8 mouse cellular contexts compared by ENCODE assay signal in the genomic region with DNA sequence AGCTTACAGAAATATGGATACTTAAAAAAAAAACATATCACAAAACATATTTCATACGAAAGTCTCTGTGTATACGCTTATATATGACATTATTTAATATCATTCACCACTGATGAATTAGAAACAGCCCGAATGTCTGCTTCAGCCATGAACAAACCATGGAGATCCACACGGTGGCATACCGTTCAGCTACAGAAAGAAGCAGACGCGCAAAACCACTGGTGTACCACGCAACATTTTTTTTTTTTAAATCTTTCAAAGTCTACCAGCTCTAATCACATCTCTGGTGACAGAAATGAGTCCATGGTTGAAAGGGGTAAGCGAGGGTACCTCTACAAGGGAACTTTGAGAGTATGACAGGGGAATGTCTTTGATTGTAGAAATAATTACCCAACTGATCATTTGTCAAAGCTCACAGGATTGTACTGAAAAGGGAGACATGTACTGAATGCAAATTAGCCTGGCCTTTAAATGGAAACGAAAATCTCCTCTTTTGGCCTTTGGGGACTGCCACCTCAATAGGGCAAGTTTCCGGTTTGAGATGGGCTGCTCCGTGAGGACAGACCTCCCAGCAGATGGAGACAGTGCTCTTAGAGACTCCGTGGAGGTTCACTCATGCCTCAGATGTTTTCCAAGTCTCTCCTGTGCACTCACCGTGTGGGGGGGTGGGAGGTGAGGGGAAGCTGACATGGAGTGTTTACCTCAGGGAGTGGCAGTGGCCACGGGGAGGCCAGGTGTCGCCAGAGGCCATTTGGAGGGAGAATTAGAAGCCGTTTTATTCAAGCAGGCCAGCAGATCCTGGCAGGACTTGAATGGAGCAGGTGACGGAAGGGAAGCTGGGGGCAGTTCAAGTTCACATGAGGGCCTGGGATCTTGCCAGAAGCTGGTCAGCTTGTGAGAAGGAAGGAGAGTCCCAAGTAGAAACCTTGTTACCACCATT.
DNase-seq lines count a peak whose midpoint lies in the region; ATAC-seq and TF ChIP-seq lines count a peak whose summit lies in the region.

No protein-coding gene starts in this region.

- peak; percentile 46; the same call in 1 of the 2 replicates for TF ChIP-seq CTCF in intestine, postnatal 0 days (IDR thresholded peaks at IDR 0.05; ENCODE audit: low read depth)

- no peaks in the 10 kb centered on the region for H3K27me3 ChIP-seq in forebrain, embryonic 11.5 days (ENCODE audit: control insufficient read depth, insufficient read depth, low read length)
- H3K27me3 ChIP-seq in intestine, postnatal 0 days (replicated peaks; ENCODE audit: control insufficient read depth, insufficient read depth, low read length) = no peaks in the 10 kb centered on the region

- no peak overlapping the region for H3K4me3 ChIP-seq in forebrain, embryonic 11.5 days (ENCODE audit: low read depth, low read length)
- no peak overlapping the region for H3K4me3 ChIP-seq in intestine, postnatal 0 days (ENCODE audit: low read depth, low read length)

- peaks cover 29% of the 10 kb centered on the region for H3K4me1 ChIP-seq in forebrain, embryonic 11.5 days (replicated peaks; ENCODE audit: control insufficient read depth, insufficient read depth, low read length)
- no peaks in the 10 kb centered on the region for H3K4me1 ChIP-seq in intestine, postnatal 0 days (replicated peaks; ENCODE audit: control insufficient read depth, insufficient read depth, low read length)

- no peaks in the 10 kb centered on the region for H3K9me3 ChIP-seq in forebrain, embryonic 11.5 days (ENCODE audit: control insufficient read depth, low read length)
- no peaks in the 10 kb centered on the region for H3K9me3 ChIP-seq in intestine, postnatal 0 days (ENCODE audit: control insufficient read depth)

- DNase-seq in gastrocnemius, adult 18-20 months (ENCODE audit: low spot score) = peak; percentile 40
- DNase-seq in gastrocnemius, adult 8-10 months (ENCODE audit: low spot score in 2 of 2) = no peak
- DNase-seq in adrenal gland, adult 8-10 months = peak; percentile 55
- DNase-seq in forebrain, embryonic 11.5 days (ENCODE audit: low spot score) = peak; percentile 68
- peak; percentile 56 to 66 for DNase-seq in lung, postnatal 4 days
- DNase-seq in layer of hippocampus, postnatal 36 days = no peak
- no peak for DNase-seq in retina, postnatal 1 day

- no peaks in the 10 kb centered on the region for H3K36me3 ChIP-seq in forebrain, embryonic 11.5 days (ENCODE audit: control insufficient read depth, insufficient read depth, low read length)
- H3K36me3 ChIP-seq in intestine, postnatal 0 days (ENCODE audit: control insufficient read depth, insufficient read depth) = no peaks in the 10 kb centered on the region; the same call in 1 of the 2 replicates

- no peak overlapping the region for H3K9ac ChIP-seq in forebrain, embryonic 11.5 days (ENCODE audit: low read length)
- 0 out of 2 replicates have a peak overlapping the region, but pooled peaks have one; percentile 11 for H3K9ac ChIP-seq in intestine, postnatal 0 days (ENCODE audit: low read depth, low read length)

- WGBS in forebrain, embryonic 11.5 days = 30% methylated on average over 18 of the region's 18 CpGs
- 58% methylated on average over 18 of the region's 18 CpGs for WGBS in intestine, postnatal 0 days

- peak overlapping the region; percentile 37; the same call in 1 of the 2 replicates for H3K4me2 ChIP-seq in forebrain, embryonic 11.5 days (ENCODE audit: low read depth, low read length, severe bottlenecking)
- H3K4me2 ChIP-seq in intestine, postnatal 0 days (replicated peaks; ENCODE audit: low read depth) = no peak overlapping the region

- peak overlapping the region; percentile 94 for H3K27ac ChIP-seq in forebrain, embryonic 11.5 days (ENCODE audit: low read depth, low read length)
- peak overlapping the region; percentile 66 for H3K27ac ChIP-seq in intestine, postnatal 0 days (ENCODE audit: low read depth, low read length)

- ATAC-seq in forebrain, embryonic 11.5 days (replicated peaks; ENCODE audit: low FRiP score) = peak; percentile 37
- ATAC-seq in intestine, postnatal 0 days = no peak

Comparison
In these comparisons a context has a peak if more than half of its experiments do, and no peak if none do; other contexts are left out.
1. DNase-seq: peak in gastrocnemius, adult 18-20 months (single experiment), adrenal gland, adult 8-10 months (single experiment), forebrain, embryonic 11.5 days (single experiment) and lung, postnatal 4 days (2 of 2); none in gastrocnemius, adult 8-10 months (0 of 2), layer of hippocampus, postnatal 36 days (0 of 2) and retina, postnatal 1 day (single experiment).